Mouse (Mus musculus) adrenal gland, adult 2 months (tissue): ENCODE results near the gene Gm20696. TPM values are rescaled to one million over a fixed set of nuclear protein-coding genes. Genes with fewer than 3 reads are reported as not detected.

Experiments used
- DNase-seq: peaks from one replicate; pipeline ENCODE4 v3.0.0; 2021
- polyA plus RNA-seq: library from polyadenylated mRNA; depleted of rRNA; stranded (reverse); fragments of >200 nt; gene quantifications from 2 replicates; pipeline ENCODE4 v1.2.3, GENCODE M21; 2012
- total RNA-seq, 2 experiments: library from RNA; stranded (reverse); gene quantifications; 2 replicates each; pipeline ENCODE4 v1.2.3; 2021

Gm20696 gene
- total and polyA plus RNA-seq, 3 experiments: 1.8 to 3.0 (median 2.3) TPM

DNA sequence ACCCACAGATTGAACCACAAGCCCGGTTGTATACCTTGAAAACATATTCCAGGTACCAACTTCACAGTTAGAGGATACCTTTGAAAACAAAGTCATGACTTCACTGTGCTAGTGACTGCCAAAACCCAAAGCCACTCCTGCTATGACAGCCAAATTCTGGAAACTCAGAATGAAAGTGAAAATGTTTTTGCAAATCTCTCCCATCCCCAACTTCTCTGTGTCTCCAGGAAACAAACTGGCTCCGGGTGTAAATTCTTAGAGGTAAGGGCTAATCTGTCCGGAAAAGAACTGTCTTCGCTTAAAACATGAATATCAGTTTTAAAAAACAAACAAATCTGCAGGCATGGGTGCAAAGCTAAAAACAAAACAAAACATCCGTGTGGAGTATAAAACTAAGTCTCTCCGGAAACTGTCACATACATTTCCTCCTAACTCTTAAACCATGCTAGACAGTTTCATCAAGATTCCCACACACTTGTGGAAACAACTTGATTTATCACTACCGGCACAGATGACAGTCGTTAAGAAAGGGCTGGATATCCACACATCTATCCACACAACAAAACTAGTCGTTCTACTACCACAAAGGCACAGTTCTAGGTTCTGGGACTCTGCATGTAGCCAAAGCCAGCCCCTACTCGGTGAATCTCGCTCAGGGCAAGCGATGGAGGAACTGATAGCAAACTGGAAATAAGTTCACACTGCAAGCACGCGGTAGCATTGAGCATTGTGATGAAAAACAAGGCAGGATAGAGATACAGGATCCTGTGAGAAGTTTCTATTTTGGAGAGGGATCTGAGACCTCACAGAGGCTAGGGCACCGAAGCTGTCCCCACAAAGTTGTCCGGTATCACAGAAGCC lies 910 bp downstream of the Gm20696 start:
- peak; percentile 10 for DNase-seq

DNA sequence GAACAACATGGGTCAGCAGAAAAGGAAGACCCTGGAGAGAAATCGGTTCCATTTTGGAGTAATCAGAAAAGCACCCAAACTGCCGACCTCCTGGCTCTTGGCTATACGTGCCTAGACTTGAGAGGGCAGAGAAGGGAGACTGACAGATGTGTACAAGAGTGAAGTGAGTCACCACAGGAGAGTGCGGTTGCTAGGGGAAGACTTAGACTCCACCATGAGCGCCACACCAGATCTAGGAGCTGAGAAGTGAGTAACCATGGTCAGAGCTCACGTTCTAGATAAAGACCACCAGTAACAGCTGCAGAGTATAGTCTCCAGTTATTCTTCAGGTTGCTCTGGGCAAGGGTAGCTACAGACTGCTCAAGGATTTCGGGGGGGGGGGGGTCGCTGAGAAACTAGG lies 3.4 kb downstream of the Gm20696 start:
- no peak for DNase-seq

DNA sequence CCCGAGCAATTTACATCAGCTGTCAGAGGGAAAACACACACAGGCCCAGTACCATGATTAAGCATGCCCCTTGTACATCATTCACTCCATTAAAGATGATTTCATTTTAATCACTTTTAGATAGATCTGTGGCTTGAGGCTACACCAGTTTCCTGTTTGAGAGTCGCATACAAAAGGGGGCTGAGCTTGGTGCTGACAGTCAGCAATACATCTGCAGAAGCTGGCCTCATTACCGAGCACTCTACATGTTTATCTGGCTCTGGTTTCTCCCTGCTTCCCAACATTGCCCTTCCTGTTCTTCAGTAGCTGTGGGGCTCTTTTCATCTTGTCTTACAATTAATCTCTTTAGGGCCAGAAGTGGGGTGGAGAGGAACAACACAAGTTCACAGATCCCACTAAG lies 6.2 kb downstream of the Gm20696 start:
- no peak for DNase-seq

DNA sequence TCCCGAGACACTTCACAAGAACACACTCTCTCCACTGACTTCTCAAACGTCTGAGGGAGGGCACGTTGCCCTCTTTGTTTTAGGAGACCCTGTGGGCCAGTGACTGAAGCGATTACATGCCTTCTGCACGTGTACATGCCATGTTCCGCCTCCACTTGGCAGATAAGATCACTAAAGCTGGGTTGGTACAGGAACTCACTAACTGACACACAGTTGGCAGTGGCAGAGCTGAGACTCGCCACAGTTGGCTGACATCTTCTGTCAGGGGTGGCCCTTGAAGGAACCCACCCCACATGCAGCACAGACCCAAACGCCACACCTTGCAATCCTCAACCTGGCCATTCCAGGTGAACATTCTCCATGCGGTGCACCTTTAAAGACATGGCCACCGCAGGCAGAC lies 8.0 kb downstream of the Gm20696 start:
- DNase-seq: no peak

DNA sequence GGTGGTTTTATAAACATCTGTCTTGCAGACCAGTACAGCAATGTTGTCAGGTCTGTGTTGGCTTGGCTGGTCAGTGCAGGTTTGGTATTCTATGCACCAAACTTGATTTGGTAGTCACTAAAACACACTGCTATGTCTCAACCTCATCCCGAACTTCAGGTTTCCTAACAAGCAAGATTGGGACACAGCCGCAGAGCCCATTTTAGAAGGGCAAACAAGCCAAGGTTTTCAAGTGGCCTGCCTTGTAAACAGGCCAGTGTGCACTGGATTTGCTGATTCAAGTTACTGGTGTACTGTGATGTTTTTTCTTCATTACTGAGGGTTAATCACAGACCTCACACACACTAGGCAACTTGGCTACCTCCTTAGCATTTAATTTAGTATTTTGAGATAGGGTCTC lies 10.5 kb downstream of the Gm20696 start:
- DNase-seq: no peak

DNA sequence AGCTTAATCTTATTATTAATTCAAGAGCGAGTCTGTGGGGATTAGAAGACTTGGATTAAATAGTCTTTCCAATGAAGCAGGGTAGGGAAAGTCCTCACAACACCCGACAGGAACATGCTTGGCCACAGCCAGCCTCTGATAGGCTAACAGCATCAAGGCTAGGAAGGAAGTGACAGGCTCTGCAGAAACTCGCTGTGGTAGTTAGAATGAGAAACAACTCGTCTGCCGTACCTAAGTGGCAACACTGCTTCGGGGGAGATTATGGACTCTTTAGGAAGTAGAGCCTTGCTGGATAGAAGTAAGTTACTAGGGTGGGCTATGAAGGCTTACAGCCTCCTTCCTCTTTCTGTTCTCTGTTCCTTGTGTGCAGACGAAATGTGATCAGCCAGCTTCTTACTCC lies 11.1 kb downstream of the Gm20696 start:
- DNase-seq: no peak

DNA sequence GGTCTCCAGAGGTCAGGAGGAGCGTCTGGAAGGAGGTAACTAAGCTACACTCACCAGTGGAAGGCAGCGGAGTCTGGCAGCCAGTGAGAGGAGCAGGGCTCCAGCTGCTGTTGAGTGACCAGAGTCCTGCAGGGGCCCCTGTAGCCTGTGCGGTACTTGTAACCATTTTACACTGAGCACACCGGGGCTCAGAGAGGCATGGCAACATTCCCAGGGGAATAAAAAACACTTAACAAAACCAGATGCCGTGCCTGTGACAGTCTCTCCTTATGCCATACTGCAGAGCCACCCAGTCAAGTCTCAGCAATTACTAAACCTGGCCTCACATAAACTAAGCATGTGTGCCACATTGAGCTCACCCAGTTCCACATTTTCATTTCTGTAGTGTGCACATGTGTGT lies 12.3 kb downstream of the Gm20696 start:
- no peak for DNase-seq

DNA sequence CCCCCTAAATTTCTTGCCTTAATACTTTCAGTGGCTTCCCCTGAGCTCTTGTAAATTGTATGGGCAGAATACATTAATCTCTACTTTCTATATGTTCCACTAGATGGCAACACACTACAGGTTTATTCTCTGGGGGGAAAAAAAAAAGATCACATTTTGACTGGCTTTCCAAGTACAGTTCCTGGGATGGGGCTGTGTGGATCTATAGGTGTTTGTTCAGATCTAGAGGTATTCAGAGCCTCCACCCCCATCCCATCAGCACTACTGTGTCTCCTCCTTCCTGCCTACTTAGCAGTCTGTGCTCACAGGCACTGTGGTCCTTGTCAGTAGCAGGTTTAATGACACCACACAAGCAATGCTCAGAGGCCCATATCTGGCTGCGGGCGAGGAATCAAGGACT lies 14.3 kb downstream of the Gm20696 start:
- DNase-seq: no peak

DNA sequence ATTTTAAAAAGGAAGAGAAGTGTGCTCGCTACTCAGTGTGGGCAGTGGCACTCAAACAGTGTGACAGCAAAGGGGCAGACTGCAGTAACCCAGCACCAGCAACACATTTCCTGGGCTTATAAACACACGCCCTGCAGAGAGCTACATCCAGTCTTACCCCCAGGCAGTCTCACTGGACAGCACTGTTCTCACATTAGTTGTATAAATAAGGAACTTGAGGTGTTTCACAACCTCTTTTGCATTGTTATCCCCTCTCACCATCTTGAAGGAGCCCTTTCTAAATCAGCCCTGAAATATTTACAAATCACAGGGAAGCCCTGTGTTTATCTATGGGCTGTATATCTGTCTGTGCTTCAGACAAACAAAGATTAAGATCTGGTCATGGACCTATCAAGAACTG lies 17.3 kb downstream of the Gm20696 start:
- DNase-seq: no peak

DNA sequence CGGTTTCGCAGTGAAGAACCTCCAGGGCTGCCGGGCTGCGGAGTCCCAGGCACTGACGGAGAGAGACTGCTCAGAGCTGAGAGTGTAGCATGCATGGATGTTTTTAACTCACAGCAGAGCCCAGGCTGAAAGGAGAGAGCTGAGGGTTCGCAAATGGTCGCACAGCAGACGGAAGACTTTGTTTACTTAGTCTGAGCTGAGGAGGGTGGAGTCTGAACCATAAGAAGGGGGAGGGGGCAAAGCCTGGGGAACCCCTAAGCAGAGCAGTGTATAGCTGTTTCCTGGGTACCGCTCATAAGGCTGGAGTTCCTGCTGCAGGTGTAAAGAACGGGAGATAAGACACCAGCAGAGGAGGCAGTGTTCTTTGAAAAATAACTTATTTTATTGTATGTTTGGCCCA lies 20.3 kb downstream of the Gm20696 start:
- DNase-seq: no peak

DNA sequence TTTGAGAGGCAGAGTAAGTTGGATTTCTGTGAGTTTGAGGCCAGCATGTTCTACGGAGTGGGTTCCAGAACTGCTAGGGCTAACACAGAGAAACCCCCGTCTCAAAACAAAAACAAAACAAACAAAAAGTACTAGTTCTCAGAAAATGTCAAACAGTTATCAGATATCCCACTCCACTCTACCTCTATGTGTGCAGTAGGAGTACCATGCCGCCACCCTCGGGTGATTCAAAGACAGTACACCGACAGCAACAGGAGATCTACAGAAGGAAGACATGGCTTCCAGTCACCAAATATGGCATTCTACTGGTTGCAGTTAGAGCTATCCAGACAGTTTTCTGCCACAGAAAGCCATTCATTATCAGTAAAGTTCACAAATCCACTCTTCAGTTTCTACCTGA lies 21.7 kb downstream of the Gm20696 start:
- no peak for DNase-seq

DNA sequence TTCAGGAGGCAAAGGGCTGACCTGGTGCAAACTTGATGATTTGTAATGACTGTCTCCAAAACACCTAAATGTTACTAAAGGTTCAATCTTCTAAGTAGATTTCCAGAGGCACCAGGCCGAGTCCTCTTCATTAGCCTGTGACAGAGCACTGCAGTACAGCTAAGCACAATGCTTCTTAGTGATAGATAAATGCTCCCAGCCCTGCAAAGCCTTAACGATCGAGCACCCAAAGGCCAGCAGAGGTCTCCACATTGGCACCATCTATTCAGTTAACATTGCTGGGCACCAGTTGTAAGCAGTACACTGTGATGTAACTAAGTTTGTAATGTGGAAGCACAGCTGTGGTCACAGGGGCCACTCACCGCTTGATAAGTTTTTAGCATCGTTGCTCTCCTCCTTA lies 22.2 kb downstream of the Gm20696 start:
- DNase-seq: no peak

DNA sequence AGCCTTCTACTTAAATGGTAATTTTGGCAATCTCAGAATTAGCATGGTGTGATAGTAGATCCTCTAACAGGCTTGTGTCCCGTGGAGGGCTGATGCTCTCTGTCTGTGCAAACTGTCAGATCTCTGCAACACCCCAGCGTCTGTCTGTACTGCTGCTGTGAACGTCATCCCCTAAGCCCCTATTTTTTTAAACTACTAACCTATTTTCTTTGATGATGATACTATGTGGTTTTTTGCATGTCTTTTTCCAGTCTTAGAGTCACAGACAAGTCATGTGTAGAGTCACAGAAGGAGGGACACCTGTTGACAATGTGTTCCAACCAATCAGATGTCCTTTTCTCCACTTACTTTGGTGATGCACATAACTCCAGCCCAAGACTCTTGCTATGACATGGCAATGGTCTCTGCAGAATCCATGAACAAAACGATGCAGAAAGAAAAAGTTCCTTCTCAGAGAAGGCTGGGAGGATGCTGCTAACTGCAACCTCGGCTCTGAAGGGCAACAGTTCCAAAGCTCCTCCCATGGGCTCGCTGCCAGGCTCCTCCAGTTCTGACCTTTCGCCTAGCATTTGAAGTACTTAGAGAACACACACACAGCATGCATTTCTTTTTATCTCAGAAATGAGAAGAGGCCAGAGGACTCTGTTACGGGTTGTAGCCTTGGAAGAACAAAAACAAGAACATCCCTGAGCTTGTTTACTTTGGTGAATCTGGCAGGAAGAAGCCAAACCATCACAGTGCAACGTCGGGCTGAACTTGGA lies 23.0 kb downstream of the Gm20696 start:
- DNase-seq: peak; percentile 83

DNA sequence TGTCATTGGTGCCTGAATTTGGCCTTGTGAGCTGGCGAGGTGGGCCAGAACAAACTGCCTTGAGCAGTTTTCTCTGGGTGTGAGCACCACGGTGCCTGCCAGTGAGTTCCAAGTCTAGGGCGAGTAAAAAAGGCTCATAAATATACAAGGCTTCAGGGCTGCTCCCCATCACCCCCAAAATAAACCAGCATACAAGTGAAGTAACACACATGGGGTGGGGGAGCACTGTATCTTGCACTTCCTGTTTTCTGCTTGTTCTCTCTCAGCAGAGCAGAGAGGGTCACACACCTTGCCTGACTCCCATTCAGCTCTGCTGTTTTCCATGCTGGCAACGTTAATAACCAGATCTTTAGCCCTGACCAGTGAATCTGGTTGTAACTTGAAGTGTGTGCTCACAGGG lies 29.1 kb downstream of the Gm20696 start:
- no peak for DNase-seq

DNA sequence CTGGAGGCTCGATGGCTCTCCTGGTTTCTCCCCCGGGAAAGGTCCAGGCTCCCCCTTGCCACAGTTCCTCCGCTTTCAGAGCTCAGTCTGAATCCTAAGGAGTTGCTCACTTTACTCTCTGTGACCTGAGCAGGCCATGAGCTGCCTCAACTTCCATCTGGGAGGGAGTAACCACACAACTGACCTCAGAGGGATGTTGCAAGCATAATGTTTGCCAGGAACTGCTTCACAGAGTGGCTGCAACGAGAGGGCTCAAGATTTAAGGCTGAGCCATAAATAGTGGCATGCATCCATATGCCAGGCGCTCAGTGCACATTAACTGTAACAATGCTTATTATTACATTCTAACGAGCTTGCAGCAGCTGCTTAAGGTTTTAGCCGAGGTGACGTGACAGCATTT lies 29.8 kb downstream of the Gm20696 start:
- no peak for DNase-seq

DNA sequence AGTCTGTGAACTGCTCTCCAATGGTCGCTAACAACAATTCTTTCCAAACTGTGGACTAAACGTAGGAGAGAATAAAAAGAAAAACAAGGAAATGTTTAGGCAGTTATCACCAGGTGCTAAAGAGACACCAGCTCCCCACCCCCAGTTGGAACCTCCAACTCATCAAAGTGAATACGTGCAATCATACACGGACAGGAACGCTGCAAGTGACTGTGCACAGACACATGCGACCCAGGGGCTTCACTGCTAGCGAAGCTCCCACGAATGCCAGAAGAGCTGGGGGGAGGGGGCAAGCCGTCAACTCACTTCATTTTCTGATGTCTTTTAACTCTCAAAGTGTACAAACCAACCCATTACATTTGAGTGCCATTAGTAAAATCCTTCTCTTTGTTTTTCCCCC lies 30.5 kb downstream of the Gm20696 start:
- DNase-seq: no peak

DNA sequence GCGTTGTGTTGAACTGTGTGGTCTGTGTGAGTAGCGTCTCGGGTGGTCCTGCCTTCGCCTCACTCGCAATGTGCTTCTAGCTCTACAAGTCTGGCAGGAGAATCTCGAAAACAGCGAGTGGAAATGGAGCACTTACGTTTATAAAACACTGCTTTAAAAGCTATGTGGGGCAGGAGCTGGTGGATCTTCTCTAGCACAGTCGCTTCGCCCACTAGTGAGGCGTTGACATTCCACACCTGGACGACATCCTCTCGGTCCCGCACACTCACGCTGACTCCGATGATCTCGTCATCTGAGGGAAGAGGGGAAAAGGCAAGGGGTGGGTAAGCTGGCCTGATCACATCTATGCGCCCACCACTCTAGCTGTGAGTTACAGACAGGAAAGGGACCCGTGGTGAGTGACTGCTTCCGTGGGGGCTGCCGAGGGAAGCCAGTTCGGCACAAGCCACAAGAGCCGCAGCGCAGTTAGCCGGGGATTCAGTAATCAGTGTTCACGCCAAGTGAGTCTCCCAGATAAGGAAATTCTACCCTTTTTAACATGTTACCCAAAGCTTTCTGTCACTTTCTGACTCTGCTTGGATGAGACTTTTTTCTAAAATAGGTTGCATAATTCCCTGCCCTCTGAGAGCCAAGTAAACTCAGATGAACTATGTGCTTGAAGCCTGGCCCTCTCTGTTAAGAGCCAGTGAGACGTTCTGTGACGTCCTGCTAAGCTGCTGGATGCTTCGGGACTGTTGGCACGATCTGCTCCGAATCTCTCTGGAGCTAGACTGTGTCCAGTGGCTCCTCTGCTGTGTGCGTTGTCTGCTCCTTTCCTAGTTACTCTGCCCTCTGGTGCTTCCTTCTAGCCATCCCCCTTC lies 34.2 kb downstream of the Gm20696 start:
- DNase-seq: no peak

DNA sequence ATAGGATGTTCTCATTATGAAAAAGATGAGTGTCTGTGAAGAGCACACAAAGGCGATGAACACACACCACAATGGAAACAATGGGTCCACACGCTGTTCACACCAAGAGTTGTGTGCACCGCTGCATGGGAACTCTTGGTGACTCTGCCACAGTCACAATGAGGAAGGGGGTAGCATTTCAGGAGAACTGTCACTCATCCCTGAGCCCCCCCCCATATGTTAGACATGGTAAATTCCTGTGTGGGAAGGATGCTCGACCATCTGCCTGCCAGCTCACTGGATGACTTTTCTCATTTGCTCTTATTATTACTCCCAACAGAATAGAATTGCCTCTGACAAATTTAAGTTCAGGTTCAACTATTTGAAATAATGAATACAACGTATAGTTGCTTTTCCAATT lies 35.0 kb downstream of the Gm20696 start:
- DNase-seq: no peak

DNA sequence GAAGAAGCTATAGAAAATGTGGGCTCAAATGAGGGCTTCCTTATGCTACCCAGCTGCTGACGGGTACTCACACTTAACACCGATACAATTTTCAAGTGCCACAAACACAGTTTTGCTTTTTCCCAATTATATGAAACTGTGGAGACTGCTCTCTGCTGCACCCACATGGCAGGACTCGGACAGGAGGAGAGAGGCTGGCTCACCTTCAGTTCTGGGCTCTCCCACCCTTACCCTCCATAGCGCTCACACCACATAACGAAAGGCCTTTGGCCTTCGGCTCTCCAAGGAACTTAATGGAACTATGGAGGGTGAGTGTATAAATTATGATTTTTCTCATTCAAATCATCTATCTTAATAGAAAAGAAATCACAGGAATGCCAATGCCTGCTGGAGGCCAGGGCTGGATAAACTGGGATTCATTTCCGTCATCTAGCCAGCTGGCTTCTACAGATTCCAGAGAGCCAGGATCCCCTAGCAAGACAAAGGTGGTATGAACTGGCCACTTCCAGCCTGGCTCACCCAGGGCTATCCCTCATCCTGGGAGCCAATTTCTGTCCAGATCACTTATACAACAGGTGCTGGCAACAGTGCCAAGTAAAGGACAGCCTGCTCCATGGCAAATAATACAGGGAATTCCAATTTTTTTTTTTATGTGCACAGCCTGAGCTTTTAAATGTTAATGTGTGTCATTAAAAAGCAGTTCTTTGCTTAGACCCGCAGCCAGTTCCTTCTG lies 36.7 kb downstream of the Gm20696 start:
- DNase-seq: no peak

DNA sequence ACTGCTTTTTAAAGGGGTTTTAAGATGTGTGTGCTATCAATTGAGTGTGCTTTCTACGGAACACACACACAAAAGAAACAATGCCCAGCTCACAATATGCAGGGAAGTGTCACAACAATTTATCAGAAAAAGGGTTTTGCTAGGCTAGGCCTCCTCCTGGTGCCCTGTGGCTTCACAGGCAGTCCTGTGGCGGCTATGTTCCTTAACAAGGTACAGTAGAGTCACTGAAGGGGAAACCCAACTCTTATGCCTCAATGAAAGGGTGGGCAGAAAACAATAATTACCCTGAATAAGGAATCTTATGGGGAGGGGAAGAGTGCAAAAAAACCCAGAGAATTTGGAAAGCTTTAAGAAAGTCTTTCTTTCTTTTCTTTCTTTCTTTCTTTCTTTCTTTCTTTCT lies 40.2 kb downstream of the Gm20696 start:
- DNase-seq: no peak

DNA sequence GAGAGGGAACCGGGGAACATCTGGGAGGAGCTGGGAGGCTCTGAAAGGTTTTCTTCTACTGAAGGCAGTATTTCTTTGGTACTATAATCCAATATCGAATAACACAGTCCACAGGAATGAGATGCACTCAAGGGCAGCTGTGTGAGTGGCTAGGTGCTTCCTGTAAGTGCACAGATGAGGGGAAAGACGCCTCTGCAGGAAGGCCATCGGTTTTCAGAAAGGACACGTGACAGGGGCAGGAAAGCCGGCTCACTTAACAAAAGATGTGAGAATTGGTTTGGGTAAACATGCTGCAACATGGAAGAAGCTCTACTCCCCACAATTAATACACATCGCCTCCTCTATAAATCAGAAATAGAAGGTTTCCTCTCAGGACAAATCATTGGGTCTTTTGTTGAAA lies 40.8 kb downstream of the Gm20696 start:
- no peak for DNase-seq

DNA sequence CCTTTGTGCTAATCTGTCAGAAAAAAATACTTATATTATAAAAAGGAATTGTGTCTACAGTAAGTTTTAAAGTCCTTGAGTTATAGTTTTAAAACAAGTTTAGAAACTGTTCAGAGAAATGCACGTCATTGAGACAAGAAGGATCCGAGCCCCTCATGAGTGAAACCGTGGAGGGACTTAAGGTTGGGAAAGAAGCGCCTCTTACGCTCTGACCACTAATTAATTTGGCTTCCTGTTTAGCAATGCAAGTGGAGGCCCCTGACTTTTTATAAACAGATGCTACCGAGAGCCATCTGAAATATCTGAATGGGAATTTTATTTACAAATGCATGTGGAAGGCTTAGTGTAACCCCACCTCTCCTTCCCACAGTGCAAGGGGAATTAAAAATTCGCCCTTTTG lies 41.3 kb downstream of the Gm20696 start:
- DNase-seq: no peak
